Mouse (Mus musculus) gastrocnemius, adult 18-20 months (tissue): ENCODE data around the gene Ralb. TPM values are rescaled to one million over a fixed set of nuclear protein-coding genes. Genes with fewer than 3 reads are reported as not detected.

Experiments
- DNase-seq: peaks from one replicate; pipeline ENCODE4 v3.0.0; 2021; ENCODE audit warnings: low spot score
- total RNA-seq, 2 experiments: library from RNA; stranded (reverse); gene quantifications; 2 replicates each; pipeline ENCODE4 v1.2.3; 2021

The Ralb gene
- total RNA-seq, 2 experiments from 2014 or later: 6.6 to 9.4 TPM

DNA sequence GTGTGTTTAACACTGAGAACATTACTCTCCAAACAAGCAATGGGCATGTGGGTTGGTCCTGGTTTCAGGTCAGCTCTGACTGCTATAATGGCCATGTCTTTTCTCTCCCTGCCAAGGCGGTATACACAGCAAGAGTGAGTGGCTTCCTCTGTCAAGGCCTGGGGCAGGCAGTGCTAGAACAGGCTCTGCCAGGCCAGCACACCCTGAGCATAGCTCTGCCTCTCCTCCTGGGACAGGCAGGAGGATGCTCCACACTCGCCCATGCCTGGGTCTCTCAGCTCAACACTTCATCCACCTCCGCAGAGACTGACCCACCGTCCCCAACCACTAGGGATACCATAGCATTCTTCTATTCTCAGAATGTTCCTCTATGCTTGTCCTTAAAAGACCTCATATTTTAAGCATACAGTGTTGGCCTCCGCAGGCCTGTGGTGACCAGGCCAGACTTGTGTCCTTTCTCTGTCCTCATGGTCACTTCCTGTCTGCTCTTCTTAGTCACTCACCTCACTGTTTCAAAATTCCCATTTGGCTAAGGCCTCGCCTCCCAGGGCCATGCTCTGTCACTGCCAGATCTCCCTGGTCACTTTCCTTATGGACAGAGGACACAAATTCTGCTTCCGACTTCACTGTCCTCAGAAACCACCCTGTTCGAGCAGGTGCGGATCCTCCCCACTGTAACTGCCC, 9.7 kb downstream of the Ralb start:
- DNase-seq: no peak

GRCm38 (mm10) chr1:119494024-119494711, 10.4 kb downstream of the Ralb start:
- peak; percentile 42 for DNase-seq

- DNase-seq: no peak
Observed at GRCm38 (mm10) chr1:119492505-119492904, 12.1 kb downstream of the Ralb start.

DNA sequence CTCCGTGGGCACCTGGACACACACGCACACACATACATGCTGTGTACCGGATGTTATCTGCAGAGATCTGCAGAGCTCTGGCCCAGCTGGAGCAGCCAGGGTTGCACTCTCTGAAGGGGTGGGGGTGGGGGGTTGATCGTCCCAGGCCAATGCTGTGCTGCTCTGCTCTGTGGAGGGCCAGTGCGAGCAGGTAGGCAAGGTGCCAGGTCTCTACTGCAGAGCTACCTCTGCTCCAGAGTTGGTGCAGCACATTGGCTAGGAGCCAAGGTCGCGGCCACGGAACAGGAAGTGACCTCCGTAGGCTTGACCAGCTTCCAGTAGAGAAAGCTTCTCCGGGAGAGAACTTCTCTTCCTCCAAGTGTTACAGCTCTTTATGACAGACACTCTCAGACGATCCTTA, 12.5 kb downstream of the Ralb start:
- DNase-seq: peak; percentile 70

- no peak for DNase-seq
Observed at GRCm38 (mm10) chr1:119490765-119491164, 13.8 kb downstream of the Ralb start.

- no peak for DNase-seq
Observed at GRCm38 (mm10) chr1:119487917-119488590, 16.5 kb downstream of the Ralb start.

DNA sequence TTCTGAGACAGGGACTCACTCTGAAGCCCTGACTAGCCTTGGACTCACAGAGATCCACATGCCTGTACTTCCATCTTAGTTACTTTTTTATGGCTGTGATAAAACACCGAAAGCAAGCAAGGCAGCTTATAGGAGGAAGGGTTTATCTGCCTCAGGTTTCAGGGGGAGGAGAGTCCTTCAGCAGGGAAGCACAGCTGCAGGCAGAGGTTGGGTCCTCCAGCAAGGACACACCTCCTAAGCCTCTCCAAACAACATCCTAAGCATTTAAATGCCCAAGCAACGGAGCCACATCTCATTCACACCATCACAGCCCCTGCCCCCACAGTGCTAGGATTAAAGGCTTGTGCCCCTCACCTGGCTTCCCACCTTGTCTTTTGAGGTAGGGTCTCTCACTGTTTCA, 18.8 kb downstream of the Ralb start:
- no peak for DNase-seq

- no peak for DNase-seq
Observed at GRCm38 (mm10) chr1:119484457-119484856, 20.1 kb downstream of the Ralb start.

GRCm38 (mm10) chr1:119482891-119483290, 21.7 kb downstream of the Ralb start:
- DNase-seq: no peak

DNA sequence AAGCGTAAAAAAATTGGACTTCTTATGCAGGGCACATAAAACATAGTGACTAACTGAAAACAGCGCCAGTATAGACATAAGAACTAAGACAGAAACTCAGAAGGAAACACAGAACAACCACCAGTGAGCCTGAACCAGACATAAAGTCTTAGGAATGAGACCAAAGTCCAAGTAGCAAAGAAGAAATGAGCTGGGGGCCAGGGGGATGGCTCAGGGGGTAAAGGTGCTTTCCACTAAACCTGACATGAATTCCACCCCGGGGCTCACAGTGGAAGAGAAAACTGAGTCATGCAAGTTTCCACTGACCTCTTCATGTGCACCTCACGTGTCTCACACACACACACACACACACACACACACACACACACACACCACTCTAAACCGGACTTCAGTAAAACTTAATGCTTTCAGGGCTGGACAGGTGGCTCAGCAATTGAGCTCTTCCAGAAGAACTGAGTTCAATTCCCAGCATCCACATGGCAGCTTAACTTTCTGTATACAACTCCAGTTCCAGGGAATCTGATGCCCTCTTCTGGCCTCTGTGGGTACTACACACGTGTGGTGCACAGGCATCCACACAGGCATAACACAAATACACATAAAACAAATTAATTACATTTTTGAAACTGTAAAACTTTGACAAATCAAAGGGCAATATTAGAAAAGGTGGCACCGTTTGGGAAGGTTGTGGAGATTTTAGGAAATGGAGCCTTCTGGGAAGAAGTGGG, 23.2 kb downstream of the Ralb start:
- no peak for DNase-seq

DNA sequence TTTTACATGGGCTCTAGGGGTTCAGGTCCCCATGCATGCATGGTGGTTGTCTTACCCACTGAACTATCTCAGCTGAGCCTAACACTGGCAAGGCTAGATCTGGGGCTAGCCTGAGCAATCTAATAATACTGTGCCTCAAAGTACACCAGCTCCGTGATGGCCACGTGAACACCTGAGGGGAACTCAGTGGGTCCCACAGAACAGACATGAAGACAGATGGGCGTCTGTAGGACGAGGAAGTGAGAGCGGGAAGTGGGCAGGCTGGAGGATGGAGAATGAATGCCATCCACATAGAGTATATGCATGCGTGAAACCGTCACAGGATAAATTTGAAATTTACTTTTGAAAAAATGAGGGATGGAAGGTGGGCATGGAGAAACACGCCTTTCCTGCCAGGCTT, 23.9 kb downstream of the Ralb start:
- DNase-seq: no peak

DNA sequence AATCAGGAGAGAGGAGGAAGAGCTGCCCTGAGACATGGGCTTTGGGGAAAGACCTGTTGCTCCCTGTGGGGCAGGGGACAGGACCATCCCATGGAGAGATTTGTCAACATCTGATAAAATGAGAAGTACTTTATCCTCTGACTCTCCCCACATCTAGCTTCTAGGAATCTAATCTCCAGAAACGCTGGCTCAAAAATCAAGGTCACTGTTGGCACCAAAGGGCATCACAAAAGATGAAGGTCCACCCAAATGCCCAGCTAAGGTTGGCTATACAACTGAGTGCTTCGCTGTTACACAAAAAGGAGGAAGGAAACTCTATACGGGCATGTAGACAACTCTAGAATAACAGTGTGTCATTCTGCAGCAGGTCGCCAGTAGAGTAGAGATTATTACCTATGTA, 25.0 kb downstream of the Ralb start:
- DNase-seq: no peak

DNA sequence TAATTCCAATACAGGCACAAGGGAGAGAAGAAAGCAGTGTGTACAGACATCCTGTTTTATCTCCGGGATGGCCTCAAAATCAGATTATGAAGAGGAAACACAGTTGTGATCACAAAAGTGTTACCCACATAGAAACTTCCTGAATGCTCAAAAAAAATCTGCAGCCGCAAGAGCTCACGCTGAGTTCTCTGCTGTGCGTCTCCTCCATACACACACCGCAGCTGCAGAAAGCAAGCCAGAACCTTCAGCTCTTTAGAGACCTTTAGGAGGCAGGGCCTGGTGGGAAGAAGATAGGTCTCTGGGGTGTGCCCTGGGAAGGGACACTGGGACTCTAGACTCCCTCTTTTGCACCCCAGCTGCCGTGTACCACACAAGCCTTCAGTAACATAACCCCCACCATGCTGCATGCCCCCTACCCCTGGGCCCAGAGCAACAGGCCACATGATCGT, 27.7 kb downstream of the Ralb start:
- DNase-seq: no peak

DNA sequence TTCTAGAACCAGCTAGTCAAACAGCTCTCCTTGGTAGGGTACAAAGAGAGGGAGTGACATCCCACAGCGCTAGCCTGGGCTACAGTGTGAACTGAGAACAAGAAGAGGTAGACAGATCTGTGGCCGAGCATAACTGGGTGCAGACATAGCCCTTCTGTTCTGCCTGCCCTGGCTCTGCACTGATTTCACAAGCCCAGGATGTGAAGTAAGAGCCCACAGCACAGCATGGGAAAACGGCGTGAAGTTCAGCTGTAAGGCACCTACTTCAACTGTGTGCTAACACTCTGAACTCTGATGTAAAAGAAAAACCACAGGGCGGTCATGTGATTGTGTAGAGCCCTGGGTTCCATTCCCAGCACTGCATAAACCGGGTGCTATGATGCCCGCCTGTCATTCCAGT, 29.9 kb downstream of the Ralb start:
- DNase-seq: no peak

DNA sequence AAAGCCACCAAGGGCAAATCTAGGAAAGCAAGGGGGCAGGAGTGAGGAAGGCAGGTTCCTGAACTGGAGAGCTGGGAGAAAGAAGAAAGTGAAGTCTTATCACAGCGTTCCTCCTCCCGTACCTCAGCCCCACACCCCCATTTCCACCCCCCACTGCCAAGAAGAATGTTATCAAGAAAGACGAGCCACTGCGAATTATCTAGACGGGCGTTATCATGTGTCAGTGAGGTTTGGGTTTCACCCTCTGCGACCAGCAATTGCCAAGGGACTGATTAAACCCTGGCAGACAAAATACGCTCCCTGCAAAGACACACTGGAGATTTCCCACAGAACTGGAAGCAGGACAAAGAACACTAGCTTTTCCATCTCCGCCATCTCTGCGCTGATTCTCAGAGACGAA, 31.9 kb downstream of the Ralb start:
- DNase-seq: no peak

- no peak for DNase-seq
Observed at GRCm38 (mm10) chr1:119471793-119472396, 32.7 kb downstream of the Ralb start.

DNA sequence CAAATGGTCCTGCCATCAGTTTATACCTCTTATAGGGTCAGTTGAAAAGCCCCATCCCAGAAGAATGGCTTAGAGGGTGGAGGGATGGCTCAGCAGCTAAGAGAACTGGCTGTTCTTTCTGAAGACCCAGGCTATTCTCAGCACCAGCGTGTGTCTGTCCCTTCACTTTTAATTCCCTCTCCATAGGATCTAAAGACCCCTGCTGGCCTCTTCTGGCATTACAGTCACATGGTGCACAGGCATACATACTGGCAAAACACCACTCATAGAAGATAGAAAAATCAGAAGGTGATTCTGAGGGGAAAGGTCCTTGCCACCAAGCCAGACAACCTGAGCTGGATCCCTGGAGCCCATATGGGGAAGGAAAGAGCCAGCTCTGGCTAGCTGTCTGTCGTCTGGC, 41.2 kb downstream of the Ralb start:
- peak; percentile 53 for DNase-seq

DNA sequence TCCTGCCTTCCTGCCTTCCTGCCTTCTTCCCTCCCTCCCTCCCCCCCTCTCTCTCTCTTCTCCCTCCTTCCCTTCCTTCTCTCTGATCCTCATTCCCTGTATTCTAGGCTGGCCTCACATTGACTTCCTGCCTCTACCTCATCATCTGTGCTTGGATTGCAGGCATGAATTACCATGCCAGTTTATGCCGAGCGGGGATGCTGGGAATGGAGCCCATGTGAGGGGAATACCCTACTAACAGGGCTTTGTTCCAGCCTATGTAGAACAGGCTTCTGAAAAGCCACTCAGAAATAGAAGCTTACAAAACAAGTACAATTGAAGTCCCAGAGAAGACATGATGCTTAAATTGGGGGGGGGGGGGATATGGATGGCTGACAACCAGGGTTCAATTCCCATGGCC, 44.5 kb downstream of the Ralb start:
- no peak for DNase-seq

GRCm38 (mm10) chr1:119457993-119458605, 46.5 kb downstream of the Ralb start:
- DNase-seq: peak; percentile 66

DNA sequence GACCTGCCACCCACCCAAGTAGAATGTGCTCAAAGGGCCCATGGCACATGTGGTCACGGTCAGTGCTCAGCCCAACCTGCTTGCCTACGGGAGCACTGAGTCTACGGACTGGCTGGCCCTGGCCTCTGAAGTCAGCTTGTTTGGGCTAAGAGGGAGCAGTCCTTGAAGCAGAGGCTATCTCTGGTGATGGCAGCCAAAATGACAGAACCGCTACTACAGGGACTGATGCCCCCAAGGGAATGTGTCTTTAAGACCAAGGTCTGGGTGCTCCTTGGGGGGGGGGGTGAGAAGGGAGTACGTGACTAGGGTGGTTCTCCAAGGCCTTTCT, 47.1 kb downstream of the Ralb start:
- no peak for DNase-seq
